Mouse (Mus musculus): ENCODE measurements at regions not wholly inside any gene's neighbourhood (a gene's known extent, or its start where the extent isn't known, plus 50 kb on each side); places are given as distances from the start of the nearest gene placed in this dataset.

GRCm38 (mm10) chr16:51315608-51316007, 715.4 kb upstream of the Cblb start:
- intact Hi-C loops (cut with DNase I), result loop anchor here (5.0 to 10.0 kb wide), 2 partner anchors 872 to 1949 kb away; no protein-coding TSS in a partner anchor
- DNase-seq, result peak in 1 of 2 experiments; percentile 47

- no peak for DNase-seq
- intact Hi-C loops (cut with DNase I), result no loop called here
Measured at GRCm38 (mm10) chr16:51332262-51332661, 698.8 kb upstream of the Cblb start.

- intact Hi-C loops (cut with DNase I), result no loop called here
- no peak for DNase-seq
Measured at GRCm38 (mm10) chr16:51334972-51335371, 696.1 kb upstream of the Cblb start.

GRCm38 (mm10) chr16:51347120-51347519, 683.9 kb upstream of the Cblb start:
- no peak for DNase-seq
- intact Hi-C loops (cut with DNase I), result no loop called here

GRCm38 (mm10) chr16:51352151-51352550, 678.9 kb upstream of the Cblb start:
- no peak for DNase-seq
- intact Hi-C loops (cut with DNase I), result no loop called here

GRCm38 (mm10) chr16:51353791-51354190, 677.2 kb upstream of the Cblb start:
- intact Hi-C loops (cut with DNase I), result no loop called here

GRCm38 (mm10) chr16:51370070-51370469, 661.0 kb upstream of the Cblb start:
- intact Hi-C loops (cut with DNase I), result loop anchor here (10.0 kb wide), 1 partner anchor 255 kb away; no protein-coding TSS in a partner anchor
- DNase-seq, result no peak

More at GRCm38 (mm10) chr16:51353791-51354190, 677.2 kb upstream of the Cblb start:
- DNase-seq, result no peak

GRCm38 (mm10) chr16:51386456-51386855, 644.6 kb upstream of the Cblb start:
- DNase-seq, result no peak
- intact Hi-C loops (cut with DNase I), result no loop called here

- no peak for DNase-seq
- intact Hi-C loops (cut with DNase I), result no loop called here
Measured at GRCm38 (mm10) chr16:51387498-51387897, 643.5 kb upstream of the Cblb start.

- no peak for DNase-seq
- intact Hi-C loops (cut with DNase I), result no loop called here
Measured at GRCm38 (mm10) chr16:51393871-51394270, 637.2 kb upstream of the Cblb start.

Data from heart, postnatal 14 days (tissue).